Mouse (Mus musculus) kidney, adult 2 months (tissue): ENCODE results near the gene Flg. TPM values are rescaled to one million over a fixed set of nuclear protein-coding genes. Genes with fewer than 3 reads are reported as not detected.
A peak's percentile ranks its signal among the peaks of the same experiment; 100 is the strongest.

Experiments
- DNase-seq: peaks from one replicate; pipeline ENCODE4 v3.0.0; 2021
- H3K27ac ChIP-seq: fragments of 200-500 bp; 2 replicates; pipeline ENCODE4 v1.5.1; 2012; ENCODE audit warnings: low read depth, low read length, control low read depth, inconsistent platforms; ENCODE audit not compliant: insufficient read depth
- H3K27me3 ChIP-seq: fragments of 200-500 bp; replicated peaks from 2 replicates; pipeline ENCODE4 v1.6.1; 2012; ENCODE audit warnings: mild to moderate bottlenecking, moderate library complexity, low read length, inconsistent platforms; ENCODE audit not compliant: control insufficient read depth, insufficient read depth
- H3K36me3 ChIP-seq: fragments of 200-500 bp; 2 replicates; pipeline ENCODE4 v1.6.1; 2012; ENCODE audit warnings: mild to moderate bottlenecking, moderate library complexity, low read length, inconsistent platforms; ENCODE audit not compliant: control insufficient read depth, insufficient read depth
- H3K4me1 ChIP-seq: fragments of 200-500 bp; 2 replicates; pipeline ENCODE4 v1.6.1; 2011; ENCODE audit warnings: low read length; ENCODE audit not compliant: control insufficient read depth, insufficient read depth
- H3K4me3 ChIP-seq: fragments of 200-500 bp; 2 replicates; pipeline ENCODE4 v1.5.1; 2011; ENCODE audit warnings: mild to moderate bottlenecking, low read depth, low read length, control low read depth; ENCODE audit not compliant: insufficient read depth
- CTCF ChIP-seq: fragments of 200-500 bp; conservative IDR thresholded peaks from 2 replicates; pipeline ENCODE4 v1.5.1; 2011; ENCODE audit warnings: low read depth, mild to moderate bottlenecking, control low read depth, low read length, moderate library complexity, mixed read lengths; ENCODE audit not compliant: insufficient read depth, insufficient read length
- POLR2A ChIP-seq: fragments of 200-500 bp; IDR thresholded peaks from one replicate; pipeline ENCODE4 v1.6.1; 2011; ENCODE audit warnings: low read depth, low read length, control low read depth
- WGBS: fragments of 180-500 bp; shearing (Covaris S2); methylation state at CpG from one replicate; pipeline ENCODE4 v1.1.7; 2018; 5-methylcytosine and 5-hydroxymethylcytosine counted together
- polyA plus RNA-seq: library from polyadenylated mRNA; depleted of rRNA; stranded (reverse); fragments of >200 nt; gene quantifications from 2 replicates; pipeline ENCODE4 v1.2.3, GENCODE M21; 2012; rRNA removed

Flg gene
- not detected in 2 replicates for polyA plus RNA-seq

DNA sequence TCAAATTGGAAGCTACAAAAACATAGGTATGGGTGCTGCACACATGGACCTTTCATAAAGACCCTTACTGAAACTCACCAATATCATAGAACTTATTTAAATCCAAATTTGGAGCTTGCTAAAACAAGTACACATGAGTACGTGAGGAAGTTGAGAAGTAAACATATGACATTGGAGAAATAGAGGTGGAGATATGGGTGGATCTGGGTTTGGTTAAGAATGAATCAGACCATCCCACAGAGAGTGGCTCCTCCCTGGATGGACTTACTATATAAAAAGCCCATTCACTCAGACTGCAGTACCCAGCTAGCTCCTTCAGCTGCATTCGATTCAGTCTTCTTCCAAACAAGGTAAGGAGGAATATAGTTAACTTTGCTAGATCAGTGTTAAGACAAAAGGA lies at the start of gene Flg:
Flg (plus strand) TSS at position 301 of the 400 bp plus-strand sequence.
- 79% methylated on average over 2 of the region's 2 CpGs for WGBS
- H3K27me3 ChIP-seq: no peaks in the 10 kb centered on the region
- TF ChIP-seq CTCF (no peak), POLR2A (no peak)

DNA sequence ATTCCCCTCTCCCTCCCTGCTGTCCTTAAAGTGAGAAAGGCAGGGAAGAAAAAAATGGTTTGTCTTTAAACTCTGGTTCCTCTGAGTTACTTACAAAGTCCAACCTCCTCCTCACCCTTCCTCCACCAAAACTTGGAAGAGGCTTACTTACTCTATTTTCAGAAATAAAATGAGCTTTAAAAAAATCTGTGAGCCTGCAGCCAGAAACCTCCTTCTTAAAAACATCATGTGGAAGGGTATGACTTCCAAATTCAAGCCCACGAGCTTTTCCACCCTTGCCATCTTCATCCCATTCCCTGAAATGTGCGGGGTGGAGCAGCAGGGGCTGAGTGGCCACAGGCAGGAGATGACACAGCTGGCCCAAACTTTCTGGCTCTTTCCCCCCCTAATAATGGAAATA lies 24.2 kb downstream of the Flg start:
- no peak overlapping the region for H3K4me3 ChIP-seq
- no peaks in the 10 kb centered on the region for H3K4me1 ChIP-seq
- H3K36me3 ChIP-seq: no peaks in the 10 kb centered on the region
- no peaks in the 10 kb centered on the region for H3K27me3 ChIP-seq
- H3K27ac ChIP-seq: no peak overlapping the region
- WGBS: 78% methylated on average over 2 of the region's 2 CpGs
- DNase-seq: no peak
- TF ChIP-seq CTCF (no peak), POLR2A (no peak)

More for the DNA sequence above, at the start of gene Flg:
- Histone ChIP-seq H3K36me3 (no peaks in the 10 kb centered on the region), H3K4me3 (no peak within 1 kb of the TSS), H3K4me1 (no peaks in the 10 kb centered on the region), H3K27ac (no peak within 1 kb of the TSS)
- no peak for DNase-seq

DNA sequence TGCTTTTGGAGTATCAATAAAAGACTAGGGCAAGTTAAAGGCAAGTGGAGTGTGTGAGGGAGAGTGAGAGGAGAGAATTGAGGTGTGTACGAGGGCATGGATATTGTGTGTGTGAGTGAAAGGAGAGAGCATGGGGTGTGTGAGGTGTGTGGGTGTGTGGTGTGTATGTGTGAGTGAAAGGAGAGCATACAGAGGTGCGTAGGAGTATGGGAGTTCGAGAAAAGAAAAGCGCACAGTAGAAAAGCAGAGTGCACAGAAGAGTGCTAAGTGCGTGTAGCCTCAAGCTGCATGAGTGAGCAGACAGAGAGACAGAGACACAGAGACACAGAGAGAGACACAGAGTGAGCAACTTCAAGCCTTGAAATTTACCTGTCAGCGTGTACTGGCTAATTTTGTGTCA lies 26.5 kb downstream of the Flg start:
- TF ChIP-seq CTCF (no peak), POLR2A (no peak)
- 74% methylated on average over 6 of the region's 6 CpGs for WGBS
- DNase-seq: no peak
- no peaks in the 10 kb centered on the region for H3K4me1 ChIP-seq
- no peaks in the 10 kb centered on the region for H3K27me3 ChIP-seq
- H3K4me3 ChIP-seq: no peak overlapping the region
- H3K27ac ChIP-seq: no peak overlapping the region
- no peaks in the 10 kb centered on the region for H3K36me3 ChIP-seq

DNA sequence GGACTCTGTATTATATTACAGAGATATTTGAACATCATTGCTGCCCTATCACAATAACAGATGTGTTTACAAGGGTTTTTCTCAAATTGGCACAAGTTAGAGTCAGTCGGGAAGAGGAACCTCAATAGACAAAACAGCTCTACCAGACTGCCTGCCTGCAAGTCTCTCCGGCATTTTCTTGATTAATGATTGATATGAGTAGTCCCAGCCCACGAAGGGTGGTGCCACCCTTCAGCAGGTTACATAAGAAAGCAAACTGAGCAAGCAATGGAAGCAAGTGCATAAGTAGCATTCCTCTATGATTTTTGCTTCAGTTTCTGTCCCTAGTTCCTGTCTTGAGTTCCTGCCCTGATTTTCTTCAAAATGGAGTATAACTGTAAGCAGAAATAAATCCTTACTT lies 28.6 kb downstream of the Flg start:
- Histone ChIP-seq H3K4me3 (no peak overlapping the region), H3K27ac (no peak overlapping the region), H3K4me1 (no peaks in the 10 kb centered on the region), H3K27me3 (no peaks in the 10 kb centered on the region), H3K36me3 (no peaks in the 10 kb centered on the region)
- peak; percentile 71 for DNase-seq
- TF ChIP-seq CTCF: no peak
- no peak for TF ChIP-seq POLR2A
- WGBS: 32% methylated on average over 3 of the region's 3 CpGs

DNA sequence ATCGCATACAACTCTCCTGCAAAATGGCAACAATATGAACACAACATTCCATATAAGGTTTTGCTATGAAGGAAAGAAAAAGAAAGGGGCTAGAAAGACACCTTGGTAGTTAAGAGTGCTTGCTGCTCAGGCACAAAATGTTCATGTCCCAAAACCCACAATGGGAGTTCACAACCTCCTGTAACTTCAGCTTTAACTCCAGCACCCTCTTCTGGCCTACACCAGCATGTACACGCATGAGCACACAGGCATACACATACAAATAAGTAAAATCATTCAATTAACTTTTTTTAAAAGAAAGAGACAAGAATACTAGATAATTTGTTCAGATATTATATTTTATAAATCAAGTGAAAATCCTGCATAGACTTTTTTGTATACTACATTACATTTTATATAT lies 32.8 kb downstream of the Flg start:
- Histone ChIP-seq H3K27me3 (no peaks in the 10 kb centered on the region), H3K36me3 (no peaks in the 10 kb centered on the region), H3K27ac (no peak overlapping the region), H3K4me1 (no peaks in the 10 kb centered on the region), H3K4me3 (no peak overlapping the region)
- peak; percentile 27 for DNase-seq
- 85% methylated on average over 2 of the region's 2 CpGs for WGBS
- TF ChIP-seq POLR2A: no peak
- TF ChIP-seq CTCF: peak; percentile 51

DNA sequence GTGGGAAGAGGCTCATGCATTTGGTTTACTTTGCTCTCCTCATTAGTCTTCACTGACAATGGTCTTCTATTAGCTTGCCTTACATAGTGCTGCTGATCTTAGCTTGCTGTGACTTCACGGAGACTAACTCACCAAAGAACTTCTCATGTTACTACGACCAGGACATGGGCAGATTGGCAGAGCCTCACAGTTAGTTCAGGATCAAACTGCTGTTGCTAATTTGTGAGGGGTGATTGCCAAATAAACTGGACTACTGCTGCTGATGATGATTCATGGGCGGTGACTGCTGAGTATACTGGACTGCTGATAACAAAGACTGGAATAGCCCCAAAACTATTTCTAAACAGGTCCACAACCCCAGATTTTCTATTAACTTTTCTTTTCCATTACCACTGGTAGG lies 38.0 kb downstream of the Flg start:
- Histone ChIP-seq H3K27ac (no peak overlapping the region), H3K4me1 (no peaks in the 10 kb centered on the region), H3K36me3 (no peaks in the 10 kb centered on the region), H3K27me3 (no peaks in the 10 kb centered on the region), H3K4me3 (no peak overlapping the region)
- TF ChIP-seq CTCF: no peak
- TF ChIP-seq POLR2A: no peak
- WGBS: 64% methylated on average over 3 of the region's 3 CpGs
- no peak for DNase-seq

DNA sequence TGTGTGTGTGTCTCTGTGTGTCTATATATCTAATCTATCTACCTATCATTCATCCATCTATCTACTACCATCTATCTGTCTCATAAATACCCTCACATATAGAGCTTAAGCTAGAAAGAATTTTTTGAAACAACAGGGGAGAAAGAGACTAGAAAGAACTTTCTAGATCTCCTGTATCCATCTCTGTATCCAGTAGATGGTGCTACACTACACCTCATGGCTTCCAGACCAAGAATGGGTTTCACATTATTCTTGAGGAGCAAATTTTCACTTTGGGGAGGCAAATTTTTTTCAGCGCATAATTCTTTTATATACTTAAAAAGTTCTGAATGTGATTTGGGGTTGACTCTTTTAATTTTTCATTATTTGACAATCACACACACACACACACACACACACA lies 41.1 kb downstream of the Flg start:
- no peaks in the 10 kb centered on the region for H3K4me1 ChIP-seq
- WGBS: 91% methylated on average over 1 of the region's 1 CpGs
- no peak overlapping the region for H3K4me3 ChIP-seq
- TF ChIP-seq CTCF (no peak), POLR2A (no peak)
- no peaks in the 10 kb centered on the region for H3K36me3 ChIP-seq
- no peak overlapping the region for H3K27ac ChIP-seq
- DNase-seq: no peak
- H3K27me3 ChIP-seq: no peaks in the 10 kb centered on the region

DNA sequence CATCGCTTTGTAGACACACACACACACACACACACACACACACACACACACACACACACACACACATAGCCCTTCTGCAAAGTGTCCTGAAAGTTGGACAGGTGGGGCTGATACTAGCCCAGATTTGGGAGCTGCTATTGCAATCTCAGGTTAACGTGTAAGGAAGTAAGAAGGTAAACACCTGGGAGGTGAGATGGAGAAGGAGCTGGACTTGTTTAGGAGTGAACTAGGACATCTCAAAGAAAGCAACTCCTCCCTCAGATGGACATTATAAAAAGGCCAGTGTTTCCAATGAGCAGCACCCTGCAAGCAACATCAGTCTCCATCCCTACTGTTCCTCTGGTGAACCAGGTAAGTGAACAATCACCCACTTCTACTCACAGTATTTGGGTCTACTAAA lies 46.1 kb downstream of the Flg start, which contains the start of gene Hrnr:
Hrnr (plus strand) TSS at position 301 of the 400 bp plus-strand sequence.
- TF ChIP-seq POLR2A (no peak), CTCF (no peak)
- H3K27ac ChIP-seq: no peak within 1 kb of the TSS
- no peaks in the 10 kb centered on the region for H3K36me3 ChIP-seq
- H3K4me3 ChIP-seq: no peak within 1 kb of the TSS
- DNase-seq: no peak
- no peaks in the 10 kb centered on the region for H3K27me3 ChIP-seq
- 78% methylated on average over 2 of the region's 2 CpGs for WGBS
- no peaks in the 10 kb centered on the region for H3K4me1 ChIP-seq
